Mouse (Mus musculus): ENCODE results near the gene Slamf9. TPM values are rescaled to one million over a fixed set of nuclear protein-coding genes. Genes with fewer than 3 reads are reported as not detected.

Gene Slamf9
- polyA plus RNA-seq, 2 experiments, result 0.49 to 0.51 TPM

DNA sequence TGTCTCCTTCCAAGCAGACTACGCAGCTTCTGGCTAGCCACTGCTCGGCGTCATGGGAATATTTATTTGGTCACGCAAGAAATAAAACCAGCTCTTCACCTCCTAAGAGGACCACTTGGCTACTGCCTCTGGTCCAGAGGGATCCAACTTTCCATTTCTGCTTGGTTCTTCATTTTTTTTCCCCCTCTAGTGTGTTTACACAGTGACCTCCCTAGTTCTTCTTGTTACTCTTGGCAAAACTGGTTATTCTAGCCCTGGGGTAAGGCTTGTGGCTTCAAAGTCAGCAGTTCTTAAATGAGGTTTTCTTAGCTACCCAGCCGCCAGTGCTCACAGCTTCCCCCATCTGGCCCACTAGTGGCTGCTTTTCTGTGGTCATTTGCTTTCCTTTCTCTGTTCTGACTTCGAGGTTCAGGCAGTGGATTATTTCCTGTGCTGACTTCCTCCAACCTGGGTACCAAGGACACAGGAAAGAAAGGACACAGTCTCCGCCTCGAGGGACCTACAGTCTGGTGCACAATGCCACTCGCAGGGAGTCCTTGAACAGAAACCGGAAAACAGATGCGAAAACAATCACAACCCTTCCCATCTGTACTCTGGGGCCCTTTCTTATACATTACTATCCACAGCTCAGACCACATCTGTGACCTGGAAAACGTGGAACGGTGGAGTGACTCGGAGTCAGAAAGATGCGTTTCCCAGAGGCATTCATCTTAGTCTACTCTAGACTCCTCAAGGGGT is 50.0 kb downstream of the Slamf9 start:
- peak; percentile 32 for DNase-seq (ENCODE audit: low spot score)
- WGBS, result 32% methylated on average over 15 of the region's 15 CpGs
- no peak overlapping the region for H3K4me3 ChIP-seq (replicated peaks; ENCODE audit: low read length)

GRCm38 (mm10) chr1:172525971-172526370 is 50.8 kb downstream of the Slamf9 start:
- no peaks in the 10 kb centered on the region for H3K27me3 ChIP-seq (ENCODE audit: control insufficient read depth, insufficient read depth, low read length)
- H3K4me3 ChIP-seq (replicated peaks; ENCODE audit: low read length), result no peak overlapping the region
- DNase-seq (ENCODE audit: low spot score) (no peak), ATAC-seq (ENCODE audit: low FRiP score, low read depth) (no peak)
- peaks cover 18% of the 10 kb centered on the region for H3K4me1 ChIP-seq (ENCODE audit: control insufficient read depth, insufficient read depth, low read length)
- 64% methylated on average over 7 of the region's 7 CpGs for WGBS
- no peak overlapping the region for H3K4me2 ChIP-seq (replicated peaks; ENCODE audit: low read depth, low read length, severe bottlenecking)
- no peak overlapping the region for H3K27ac ChIP-seq (replicated peaks; ENCODE audit: low read depth, low read length)
- TF ChIP-seq POLR2A (IDR thresholded peaks at IDR 0.05; ENCODE audit: borderline replicate concordance, extremely low read depth, insufficient read depth, insufficient read length), result no peak
- no peaks in the 10 kb centered on the region for H3K9me3 ChIP-seq (ENCODE audit: control insufficient read depth, low read length)
- H3K36me3 ChIP-seq (ENCODE audit: control insufficient read depth, insufficient read depth, low read length), result no peaks in the 10 kb centered on the region
- no peak overlapping the region for H3K9ac ChIP-seq (ENCODE audit: low read depth, low read length, severe bottlenecking)

More for the DNA sequence above, 50.0 kb downstream of the Slamf9 start:
- Histone ChIP-seq H3K9me3 (ENCODE audit: control insufficient read depth, low read length) (no peaks in the 10 kb centered on the region), H3K27ac (replicated peaks; ENCODE audit: low read depth, low read length) (peak overlapping the region; percentile 55; the same call in 1 of the 2 replicates), H3K4me1 (ENCODE audit: control insufficient read depth, insufficient read depth, low read length) (peaks cover 17% of the 10 kb centered on the region), H3K27me3 (ENCODE audit: control insufficient read depth, insufficient read depth, low read length) (no peaks in the 10 kb centered on the region), H3K4me2 (replicated peaks; ENCODE audit: low read depth, low read length, severe bottlenecking) (0 out of 2 replicates have a peak overlapping the region, but pooled peaks have one; percentile 3), H3K9ac (ENCODE audit: low read depth, low read length, severe bottlenecking) (no peak overlapping the region), H3K36me3 (ENCODE audit: control insufficient read depth, insufficient read depth, low read length) (no peaks in the 10 kb centered on the region)
- ATAC-seq (ENCODE audit: low FRiP score, low read depth), result peak; percentile 7; the same call in 1 of the 2 replicates
- TF ChIP-seq POLR2A (IDR thresholded peaks at IDR 0.05; ENCODE audit: borderline replicate concordance, extremely low read depth, insufficient read depth, insufficient read length), result no peak

GRCm38 (mm10) chr1:172526380-172527081 is 51.4 kb downstream of the Slamf9 start:
- Histone ChIP-seq H3K9me3 (ENCODE audit: control insufficient read depth, low read length) (no peaks in the 10 kb centered on the region), H3K4me3 (replicated peaks; ENCODE audit: low read length) (no peak overlapping the region), H3K9ac (ENCODE audit: low read depth, low read length, severe bottlenecking) (no peak overlapping the region), H3K4me2 (replicated peaks; ENCODE audit: low read depth, low read length, severe bottlenecking) (no peak overlapping the region), H3K4me1 (ENCODE audit: control insufficient read depth, insufficient read depth, low read length) (peaks cover 17% of the 10 kb centered on the region), H3K27ac (replicated peaks; ENCODE audit: low read depth, low read length) (no peak overlapping the region), H3K36me3 (ENCODE audit: control insufficient read depth, insufficient read depth, low read length) (no peaks in the 10 kb centered on the region), H3K27me3 (ENCODE audit: control insufficient read depth, insufficient read depth, low read length) (no peaks in the 10 kb centered on the region)
- DNase-seq (ENCODE audit: low spot score) (no peak), ATAC-seq (ENCODE audit: low FRiP score, low read depth) (no peak)
- 74% methylated on average over 23 of the region's 23 CpGs for WGBS
- no peak for TF ChIP-seq POLR2A (IDR thresholded peaks at IDR 0.05; ENCODE audit: borderline replicate concordance, extremely low read depth, insufficient read depth, insufficient read length)

- Histone ChIP-seq H3K9ac (ENCODE audit: low read depth, low read length, severe bottlenecking) (no peak overlapping the region), H3K9me3 (ENCODE audit: control insufficient read depth, low read length) (no peaks in the 10 kb centered on the region), H3K27ac (replicated peaks; ENCODE audit: low read depth, low read length) (no peak overlapping the region), H3K4me2 (replicated peaks; ENCODE audit: low read depth, low read length, severe bottlenecking) (no peak overlapping the region), H3K4me1 (ENCODE audit: control insufficient read depth, insufficient read depth, low read length) (peaks cover 23% of the 10 kb centered on the region), H3K36me3 (ENCODE audit: control insufficient read depth, insufficient read depth, low read length) (no peaks in the 10 kb centered on the region), H3K27me3 (ENCODE audit: control insufficient read depth, insufficient read depth, low read length) (no peaks in the 10 kb centered on the region), H3K4me3 (replicated peaks; ENCODE audit: low read length) (no peak overlapping the region)
- ATAC-seq (ENCODE audit: low FRiP score, low read depth) (no peak), DNase-seq (ENCODE audit: low spot score) (no peak)
- 95% methylated on average over 10 of the region's 10 CpGs for WGBS
- no peak for TF ChIP-seq POLR2A (IDR thresholded peaks at IDR 0.05; ENCODE audit: borderline replicate concordance, extremely low read depth, insufficient read depth, insufficient read length)
These were observed 52.3 kb downstream of the Slamf9 start for GRCm38 (mm10) chr1:172527431-172527830.

Other genes with a start within 250 kb of the Slamf9 start
- 0.03 TPM in 1 of 2 replicates, not detected in the other for gene Atp1a4, start 216.9 kb upstream of the Slamf9 start, polyA plus RNA-seq (2012; rRNA removed)
- not detected in 2 replicates for gene Atp1a4, start 216.9 kb upstream of the Slamf9 start, polyA plus RNA-seq (2014; fragmentation: Nextera tagmentation; extraction: Ambion mirVana)
- 71.4 and 86.4 TPM in 2 replicates for gene Igsf8, start 213.7 kb upstream of the Slamf9 start, polyA plus RNA-seq (2012; rRNA removed)
- 49.8 and 50.1 TPM in 2 replicates for gene Igsf8, start 213.7 kb upstream of the Slamf9 start, polyA plus RNA-seq (2014; fragmentation: Nextera tagmentation; extraction: Ambion mirVana)
- gene Atp1a2, start 177.3 kb upstream of the Slamf9 start, polyA plus RNA-seq (2012; rRNA removed), result 11.3 and 13.5 TPM in 2 replicates
- gene Atp1a2, start 177.3 kb upstream of the Slamf9 start, polyA plus RNA-seq (2014; fragmentation: Nextera tagmentation; extraction: Ambion mirVana), result 1.7 and 1.8 TPM in 2 replicates
- gene Kcnj9, start 146.0 kb upstream of the Slamf9 start, polyA plus RNA-seq (2012; rRNA removed), result 0.01 and 0.08 TPM in 2 replicates
- not detected in 2 replicates for gene Kcnj9, start 146.0 kb upstream of the Slamf9 start, polyA plus RNA-seq (2014; fragmentation: Nextera tagmentation; extraction: Ambion mirVana)
- 0.14 and 0.18 TPM in 2 replicates for gene Kcnj10, start 134.1 kb upstream of the Slamf9 start, polyA plus RNA-seq (2012; rRNA removed)
- gene Kcnj10, start 134.1 kb upstream of the Slamf9 start, polyA plus RNA-seq (2014; fragmentation: Nextera tagmentation; extraction: Ambion mirVana), result 0.03 and 0.12 TPM in 2 replicates
- gene Pigm, start 98.8 kb upstream of the Slamf9 start, polyA plus RNA-seq (2012; rRNA removed), result 9.6 and 11.8 TPM in 2 replicates
- 6.7 and 7.6 TPM in 2 replicates for gene Pigm, start 98.8 kb upstream of the Slamf9 start, polyA plus RNA-seq (2014; fragmentation: Nextera tagmentation; extraction: Ambion mirVana)
- gene Igsf9, start 6.4 kb downstream of the Slamf9 start, polyA plus RNA-seq (2012; rRNA removed), result 62.0 and 85.1 TPM in 2 replicates
- gene Igsf9, start 6.4 kb downstream of the Slamf9 start, polyA plus RNA-seq (2014; fragmentation: Nextera tagmentation; extraction: Ambion mirVana), result 29.6 and 35.0 TPM in 2 replicates
- gene Tagln2, start 24.7 kb downstream of the Slamf9 start, polyA plus RNA-seq (2012; rRNA removed), result 134 and 151 TPM in 2 replicates
- 138 and 155 TPM in 2 replicates for gene Tagln2, start 24.7 kb downstream of the Slamf9 start, polyA plus RNA-seq (2014; fragmentation: Nextera tagmentation; extraction: Ambion mirVana)
- gene Cfap45, start 45.4 kb downstream of the Slamf9 start, polyA plus RNA-seq (2012; rRNA removed), result 0.70 and 1.3 TPM in 2 replicates
- 0.97 and 0.98 TPM in 2 replicates for gene Cfap45, start 45.4 kb downstream of the Slamf9 start, polyA plus RNA-seq (2014; fragmentation: Nextera tagmentation; extraction: Ambion mirVana)
- 0.23 and 0.49 TPM in 2 replicates for gene Vsig8, start 80.6 kb downstream of the Slamf9 start, polyA plus RNA-seq (2012; rRNA removed)
- gene Vsig8, start 80.6 kb downstream of the Slamf9 start, polyA plus RNA-seq (2014; fragmentation: Nextera tagmentation; extraction: Ambion mirVana), result 0.30 and 0.40 TPM in 2 replicates
- gene Slamf8, start 115.2 kb downstream of the Slamf9 start, polyA plus RNA-seq (2012; rRNA removed), result 0.30 and 0.74 TPM in 2 replicates
- gene Slamf8, start 115.2 kb downstream of the Slamf9 start, polyA plus RNA-seq (2014; fragmentation: Nextera tagmentation; extraction: Ambion mirVana), result 0.28 TPM in 1 of 2 replicates, not detected in the other
- 1.4 and 1.5 TPM in 2 replicates for gene Fcrl6, start 127.2 kb downstream of the Slamf9 start, polyA plus RNA-seq (2012; rRNA removed)
- 0.72 and 1.5 TPM in 2 replicates for gene Fcrl6, start 127.2 kb downstream of the Slamf9 start, polyA plus RNA-seq (2014; fragmentation: Nextera tagmentation; extraction: Ambion mirVana)
- gene Dusp23, start 157.6 kb downstream of the Slamf9 start, polyA plus RNA-seq (2012; rRNA removed), result 13.5 and 17.2 TPM in 2 replicates
- 11.3 and 12.9 TPM in 2 replicates for gene Dusp23, start 157.6 kb downstream of the Slamf9 start, polyA plus RNA-seq (2014; fragmentation: Nextera tagmentation; extraction: Ambion mirVana)
- gene Crp, start 222.7 kb downstream of the Slamf9 start, polyA plus RNA-seq (2012; rRNA removed), result 0.04 TPM in 1 of 2 replicates, not detected in the other
- gene Crp, start 222.7 kb downstream of the Slamf9 start, polyA plus RNA-seq (2014; fragmentation: Nextera tagmentation; extraction: Ambion mirVana), result not detected in 2 replicates

All from limb, embryonic 14.5 days (tissue).